Mouse (Mus musculus): ENCODE results near the gene Gm19426. TPM values are rescaled to one million over a fixed set of nuclear protein-coding genes. Genes with fewer than 3 reads are reported as not detected.

The Gm19426 gene
- polyA plus RNA-seq, 1 experiment from 2014 or later = 10.9 TPM

DNA sequence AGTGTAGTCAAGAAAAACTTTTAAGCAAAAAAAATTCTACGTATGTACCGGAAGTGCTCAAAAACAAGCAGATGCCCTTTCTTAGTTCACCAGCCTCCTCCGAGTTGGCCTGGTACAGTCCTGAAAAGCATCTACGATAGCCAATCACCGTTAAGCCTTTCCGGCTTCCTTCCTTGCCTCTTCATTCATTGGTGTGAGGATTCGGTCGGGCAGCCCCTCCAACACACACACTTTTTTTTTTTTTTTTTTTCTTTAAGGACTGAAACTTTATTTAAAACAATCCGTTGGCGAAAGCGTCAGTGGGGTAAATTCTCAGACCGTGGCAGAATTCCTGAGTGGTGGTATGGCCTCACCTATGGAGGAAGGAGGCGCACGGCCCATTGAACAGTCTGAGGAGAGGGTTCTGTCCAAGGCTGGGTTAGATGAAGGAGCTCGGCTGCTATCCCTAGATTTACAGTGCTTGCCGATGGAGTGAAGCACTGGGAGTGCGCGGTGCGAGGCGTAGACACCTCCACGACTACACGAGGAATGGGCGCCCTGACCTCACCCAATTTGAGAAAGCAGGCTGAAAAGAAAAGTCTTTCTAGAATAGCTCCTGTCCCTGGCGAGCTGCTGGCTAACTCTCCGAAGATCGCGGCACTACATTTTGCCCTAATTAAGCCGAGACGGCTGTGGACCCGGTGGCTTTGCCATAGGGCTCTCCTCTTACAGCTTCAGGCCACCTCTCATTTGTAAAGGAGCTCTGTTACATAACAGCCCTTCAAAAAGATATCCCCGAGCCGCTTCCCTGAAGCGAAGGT is 27.7 kb downstream of the Gm19426 start:
- ATAC-seq (ENCODE audit: low FRiP score) = peak; percentile 96
- Histone ChIP-seq H3K9me3 (replicated peaks) (no peaks in the 10 kb centered on the region), H3K36me3 (peaks cover 3% of the 10 kb centered on the region), H3K4me2 (replicated peaks) (peak overlapping the region; percentile 85), H3K4me3 (peak overlapping the region; percentile 94), H3K9ac (peak overlapping the region; percentile 97), H3K27ac (peak overlapping the region; percentile 97), H3K4me1 (peaks cover 12% of the 10 kb centered on the region), H3K27me3 (no peaks in the 10 kb centered on the region)
- under 1% methylated on average over 33 of the region's 33 CpGs for WGBS

DNA sequence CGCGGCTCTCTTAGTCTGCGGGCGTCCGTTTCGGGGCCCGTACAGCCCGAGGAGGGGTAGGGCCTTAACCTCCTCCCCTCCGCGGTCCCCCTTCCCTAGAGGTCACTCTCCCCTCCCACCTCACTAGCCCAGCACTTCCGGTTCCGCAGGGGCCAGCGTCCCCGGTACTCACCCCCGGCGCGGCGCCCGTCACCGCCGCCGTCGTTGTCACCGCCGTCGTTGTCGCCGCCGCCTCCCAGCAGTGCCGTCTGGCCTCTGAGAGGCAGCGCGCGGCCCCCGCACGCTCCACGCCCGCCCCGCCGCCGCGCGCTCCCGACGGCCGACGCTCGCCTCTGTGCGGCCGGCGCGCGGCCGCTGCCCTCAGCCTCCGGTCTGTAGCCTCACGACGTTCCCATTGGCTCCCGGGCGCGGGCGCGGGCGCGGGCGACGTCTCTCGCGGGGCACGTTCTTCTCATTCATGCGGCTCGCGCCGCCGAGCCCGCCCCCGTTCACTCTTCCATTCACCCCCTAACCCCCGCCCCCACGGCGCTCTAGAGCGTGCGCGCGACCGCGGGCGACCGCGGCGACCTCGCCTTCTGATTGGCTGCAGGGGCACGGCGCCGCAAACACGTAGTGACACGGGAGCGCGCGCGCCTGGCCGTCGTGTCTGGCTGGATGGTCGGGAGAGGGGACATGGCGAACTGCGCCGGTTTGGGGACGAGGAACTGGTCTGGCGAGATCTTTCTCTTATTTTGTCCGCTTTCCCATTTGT is 28.5 kb downstream of the Gm19426 start, which contains the start of gene Zdhhc5:
Gene Zdhhc5, minus strand, starts transcription at position 370 of the 751 bp plus-strand sequence.
- peaks cover 10% of the 10 kb centered on the region for H3K36me3 ChIP-seq
- peak within 1 kb of the TSS; percentile 94 for H3K4me3 ChIP-seq
- peak within 1 kb of the TSS; percentile 85 for H3K4me2 ChIP-seq (replicated peaks)
- peaks cover 12% of the 10 kb centered on the region for H3K4me1 ChIP-seq
- H3K27me3 ChIP-seq = no peaks in the 10 kb centered on the region
- peak within 1 kb of the TSS; percentile 97 for H3K27ac ChIP-seq
- peak; percentile 98 for ATAC-seq (ENCODE audit: low FRiP score)
- WGBS = under 1% methylated on average over 82 of the region's 107 CpGs
- H3K9me3 ChIP-seq (replicated peaks) = no peaks in the 10 kb centered on the region
- H3K9ac ChIP-seq = peak within 1 kb of the TSS; percentile 97

DNA sequence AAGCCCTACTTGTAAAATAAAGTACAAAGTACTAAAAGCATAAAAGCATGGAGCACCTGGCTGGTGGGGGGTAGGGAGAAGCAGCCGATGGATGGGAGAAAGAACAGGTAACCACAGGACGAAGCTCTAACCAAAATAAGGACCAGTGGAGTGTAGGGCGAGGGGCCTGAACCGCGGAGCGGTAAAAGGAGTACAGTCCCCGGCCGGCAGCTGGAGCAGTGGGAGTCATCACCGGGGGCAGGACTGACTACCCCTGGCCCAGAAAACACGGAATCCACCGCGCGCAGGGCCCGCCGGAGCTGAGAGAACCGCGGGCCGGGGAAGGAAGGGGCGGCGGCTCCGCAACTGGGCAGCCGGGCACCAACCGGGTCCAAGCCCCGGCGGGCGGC is 29.0 kb downstream of the Gm19426 start:
- ATAC-seq (ENCODE audit: low FRiP score) = peak; percentile 36
- Histone ChIP-seq H3K4me1 (peaks cover 12% of the 10 kb centered on the region), H3K9ac (peak overlapping the region; percentile 97), H3K36me3 (peaks cover 11% of the 10 kb centered on the region), H3K27ac (peak overlapping the region; percentile 97), H3K4me2 (replicated peaks) (peak overlapping the region; percentile 85), H3K27me3 (no peaks in the 10 kb centered on the region), H3K9me3 (replicated peaks) (no peaks in the 10 kb centered on the region), H3K4me3 (peak overlapping the region; percentile 94)
- WGBS = under 1% methylated on average over 23 of the region's 26 CpGs

DNA sequence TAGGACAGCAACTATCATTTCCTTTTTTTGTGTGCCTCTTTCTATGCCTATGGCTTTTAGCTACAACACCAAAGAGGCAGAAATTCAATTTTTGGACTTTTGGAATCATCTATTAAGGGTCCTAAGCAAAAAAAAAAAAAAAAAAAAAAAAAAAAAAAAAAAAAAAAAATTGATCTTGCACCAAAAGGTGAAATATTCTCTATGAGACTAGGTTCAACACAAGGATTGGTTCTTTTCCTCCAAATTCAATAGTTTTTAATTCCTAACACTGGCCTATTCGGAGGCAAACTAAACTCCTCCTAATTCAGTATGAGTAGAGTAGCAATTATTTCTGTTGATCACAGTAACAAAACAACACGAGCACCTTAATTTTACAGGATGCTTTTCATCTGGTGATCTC is 31.6 kb downstream of the Gm19426 start:
- no peak overlapping the region for H3K27ac ChIP-seq
- H3K9me3 ChIP-seq (replicated peaks) = no peaks in the 10 kb centered on the region
- WGBS = 91% methylated on average over 2 of the region's 2 CpGs
- peaks cover 23% of the 10 kb centered on the region for H3K36me3 ChIP-seq
- H3K4me2 ChIP-seq (replicated peaks) = no peak overlapping the region
- H3K4me1 ChIP-seq = peaks cover 16% of the 10 kb centered on the region
- no peak overlapping the region for H3K4me3 ChIP-seq
- ATAC-seq (ENCODE audit: low FRiP score) = no peak
- no peaks in the 10 kb centered on the region for H3K27me3 ChIP-seq
- no peak overlapping the region for H3K9ac ChIP-seq

DNA sequence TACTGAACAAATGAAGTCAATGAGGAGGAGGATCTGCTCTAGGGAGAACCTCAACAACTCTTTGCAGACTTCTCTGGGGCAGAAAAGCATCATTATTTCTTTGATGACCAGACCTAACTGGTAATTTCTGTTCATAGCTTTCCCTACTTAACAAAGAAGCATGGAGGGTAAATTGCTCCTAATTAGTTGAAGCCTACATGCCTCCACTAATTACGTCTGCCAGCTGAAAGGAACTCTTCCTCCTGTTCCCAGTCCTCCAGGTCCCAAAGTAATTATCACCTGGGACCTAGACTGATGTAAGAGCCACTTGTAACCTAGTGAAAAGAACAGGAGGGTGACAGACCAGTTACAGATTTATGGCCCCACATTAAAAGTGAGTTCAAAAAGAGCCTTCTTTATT is 35.9 kb downstream of the Gm19426 start:
- WGBS = 71% methylated on average over 1 of the region's 1 CpGs
- peaks cover 39% of the 10 kb centered on the region for H3K36me3 ChIP-seq
- no peak for ATAC-seq (ENCODE audit: low FRiP score)

DNA sequence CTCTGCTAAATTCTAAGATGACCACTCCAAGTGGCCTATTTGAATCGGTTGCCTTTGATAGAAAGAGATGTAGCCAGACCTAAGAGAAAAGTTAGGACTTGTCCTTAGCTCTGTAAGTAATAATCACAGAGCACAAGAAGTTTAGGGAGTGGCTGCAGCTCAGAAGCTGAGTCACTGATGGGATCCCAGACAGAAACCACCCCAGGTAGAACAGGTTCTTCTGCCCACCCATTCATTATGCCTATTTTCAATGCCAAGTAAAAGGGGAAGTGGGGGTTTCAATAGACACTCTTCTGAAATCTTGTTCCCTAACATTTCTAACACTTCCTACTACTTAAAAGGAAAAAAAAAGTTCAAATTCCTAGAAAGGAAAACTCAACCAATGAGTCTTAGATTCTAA is 38.2 kb downstream of the Gm19426 start:
- Histone ChIP-seq H3K4me3 (no peak overlapping the region), H3K4me2 (replicated peaks) (no peak overlapping the region), H3K9me3 (replicated peaks) (no peaks in the 10 kb centered on the region), H3K4me1 (0 out of 2 replicates have a peak, but pooled peaks cover 3% of the 10 kb centered on the region), H3K27ac (no peak overlapping the region), H3K27me3 (no peaks in the 10 kb centered on the region), H3K9ac (no peak overlapping the region), H3K36me3 (peaks cover 38% of the 10 kb centered on the region)
- WGBS = 87% methylated on average over 1 of the region's 1 CpGs
- no peak for ATAC-seq (ENCODE audit: low FRiP score)

More for the DNA sequence above, 35.9 kb downstream of the Gm19426 start:
- 0 out of 2 replicates have a peak, but pooled peaks cover 3% of the 10 kb centered on the region for H3K4me1 ChIP-seq
- H3K4me3 ChIP-seq = no peak overlapping the region
- no peaks in the 10 kb centered on the region for H3K9me3 ChIP-seq (replicated peaks)
- H3K4me2 ChIP-seq (replicated peaks) = no peak overlapping the region
- H3K27ac ChIP-seq = no peak overlapping the region
- no peaks in the 10 kb centered on the region for H3K27me3 ChIP-seq
- H3K9ac ChIP-seq = no peak overlapping the region

DNA sequence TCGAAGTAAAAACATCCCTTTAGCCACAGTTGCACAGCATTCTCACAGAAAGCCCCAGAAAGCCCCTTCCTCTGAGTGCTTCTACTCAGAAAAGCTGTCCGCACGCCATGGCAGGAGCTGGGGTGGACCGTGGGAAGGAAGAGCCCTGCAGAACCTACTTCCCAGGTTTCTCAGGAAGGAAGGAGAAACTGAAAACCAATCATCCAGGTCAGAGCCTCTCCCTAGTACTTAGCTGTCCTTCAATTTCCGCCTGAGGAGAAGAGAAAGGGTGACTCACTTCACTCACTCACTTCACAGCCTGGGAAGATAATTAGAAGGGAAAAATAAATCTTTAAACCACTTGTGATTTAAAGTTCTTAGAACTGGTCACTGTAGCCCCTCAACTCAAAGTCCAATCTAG is 39.1 kb downstream of the Gm19426 start:
- no peak for ATAC-seq (ENCODE audit: low FRiP score)
- Histone ChIP-seq H3K36me3 (peaks cover 36% of the 10 kb centered on the region), H3K4me1 (0 out of 2 replicates have a peak, but pooled peaks cover 3% of the 10 kb centered on the region), H3K9ac (no peak overlapping the region), H3K27ac (no peak overlapping the region), H3K4me2 (replicated peaks) (no peak overlapping the region), H3K27me3 (no peaks in the 10 kb centered on the region), H3K9me3 (replicated peaks) (no peaks in the 10 kb centered on the region), H3K4me3 (no peak overlapping the region)
- WGBS = 88% methylated on average over 5 of the region's 5 CpGs

DNA sequence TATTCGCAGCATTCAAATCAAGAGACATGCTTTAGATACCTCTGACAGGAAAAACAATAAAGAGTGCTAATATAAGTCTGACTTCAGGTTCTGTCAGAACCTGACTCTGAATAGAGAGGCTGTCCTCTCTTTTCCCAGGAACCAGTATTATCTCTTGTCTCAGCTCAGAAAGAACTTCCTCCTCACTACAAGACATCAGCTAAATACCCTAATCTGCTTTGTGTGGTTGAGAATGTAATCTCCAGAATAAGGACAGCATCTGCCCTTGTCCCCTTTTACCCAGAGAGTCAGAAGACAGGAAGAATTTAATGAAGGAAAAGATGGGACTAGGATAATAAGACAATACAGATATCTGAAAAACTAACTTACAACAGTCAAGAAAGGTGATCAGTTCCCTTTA is 40.0 kb downstream of the Gm19426 start:
- Histone ChIP-seq H3K9ac (no peak overlapping the region), H3K36me3 (peaks cover 39% of the 10 kb centered on the region), H3K4me1 (0 out of 2 replicates have a peak, but pooled peaks cover 3% of the 10 kb centered on the region), H3K4me2 (replicated peaks) (no peak overlapping the region), H3K27ac (no peak overlapping the region), H3K27me3 (no peaks in the 10 kb centered on the region), H3K4me3 (no peak overlapping the region), H3K9me3 (replicated peaks) (no peaks in the 10 kb centered on the region)
- no peak for ATAC-seq (ENCODE audit: low FRiP score)
- 97% methylated on average over 1 of the region's 1 CpGs for WGBS

DNA sequence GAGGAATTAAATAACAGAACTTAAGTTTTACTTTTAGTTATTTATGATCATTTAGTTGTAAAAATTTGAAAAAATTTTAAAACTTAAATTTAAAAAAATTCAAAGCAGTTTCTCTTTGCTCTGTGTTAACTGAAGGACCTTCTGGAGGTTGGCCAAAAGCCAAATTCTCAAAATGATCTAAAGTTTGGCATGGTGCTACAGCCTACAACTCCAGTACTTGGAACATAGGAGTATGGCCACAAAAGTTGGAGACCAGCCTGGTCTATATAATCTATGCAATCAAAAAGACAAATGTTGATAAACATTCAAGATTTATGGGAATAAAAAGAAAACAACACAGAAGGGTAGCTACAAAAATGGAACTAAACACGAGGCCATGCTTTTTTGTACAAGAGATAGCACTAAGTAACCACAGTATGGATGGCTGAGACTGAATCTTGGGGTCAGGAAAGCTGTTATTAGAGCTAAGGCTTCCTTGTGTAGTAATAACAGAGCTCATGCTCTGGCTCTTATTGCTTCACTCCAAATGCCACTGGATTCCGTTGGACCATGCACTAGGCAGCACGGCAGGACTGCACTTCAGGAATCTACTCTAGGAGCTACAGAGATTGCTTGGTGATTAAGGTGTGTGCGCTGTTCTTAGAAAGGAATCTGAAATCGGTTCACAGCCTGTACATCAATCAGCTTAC is 48.3 kb downstream of the Gm19426 start:
- Histone ChIP-seq H3K4me2 (replicated peaks) (no peak overlapping the region), H3K4me3 (no peak overlapping the region), H3K27ac (no peak overlapping the region), H3K27me3 (no peaks in the 10 kb centered on the region), H3K9me3 (replicated peaks) (no peaks in the 10 kb centered on the region), H3K4me1 (no peaks in the 10 kb centered on the region), H3K36me3 (peaks cover 60% of the 10 kb centered on the region), H3K9ac (no peak overlapping the region)
- no peak for ATAC-seq (ENCODE audit: low FRiP score)
- 97% methylated on average over 5 of the region's 5 CpGs for WGBS

MicroRNAs within 50 kb of the gene (microRNA counts, 519-probe panel; counts per million panel counts)
- microRNA mmu-miR-130a = 6,200 counts per million, percentile 97 among the panel's probes with 10 or more counts

Small RNA genes within 50 kb of the gene (microRNA-seq; reads per million reads assigned to microRNA genes)
- gene Mir130a = 34,348 reads per million, percentile 99 among the genes with 10 or more reads in this experiment

Other genes with a start within 250 kb of the Gm19426 start
- 52.8 and 62.7 TPM in 2 replicates for gene Ctnnd1, start 92.9 kb downstream of the Gm19426 start, polyA plus RNA-seq (2016; fragmentation: Nextera tagmentation; extraction: Ambion mirVana)
- gene Btbd18, start 84.6 kb downstream of the Gm19426 start, polyA plus RNA-seq (2016; fragmentation: Nextera tagmentation; extraction: Ambion mirVana) = 0.32 and 0.48 TPM in 2 replicates
- gene Selenoh, start 72.9 kb downstream of the Gm19426 start, polyA plus RNA-seq (2016; fragmentation: Nextera tagmentation; extraction: Ambion mirVana) = 281 and 304 TPM in 2 replicates
- not detected in 2 replicates for gene Gm28635, start 65.6 kb downstream of the Gm19426 start, polyA plus RNA-seq (2016; fragmentation: Nextera tagmentation; extraction: Ambion mirVana)
- gene Med19, start 65.3 kb downstream of the Gm19426 start, polyA plus RNA-seq (2016; fragmentation: Nextera tagmentation; extraction: Ambion mirVana) = 49.3 and 50.0 TPM in 2 replicates
- gene Tmx2, start 64.5 kb downstream of the Gm19426 start, polyA plus RNA-seq (2016; fragmentation: Nextera tagmentation; extraction: Ambion mirVana) = 172 and 181 TPM in 2 replicates
- 30.0 and 33.8 TPM in 2 replicates for gene Zdhhc5, start 28.5 kb downstream of the Gm19426 start, polyA plus RNA-seq (2016; fragmentation: Nextera tagmentation; extraction: Ambion mirVana)
- gene Clp1, start 16.3 kb downstream of the Gm19426 start, polyA plus RNA-seq (2016; fragmentation: Nextera tagmentation; extraction: Ambion mirVana) = 35.0 and 37.0 TPM in 2 replicates
- gene Ypel4, start 9.6 kb downstream of the Gm19426 start, polyA plus RNA-seq (2016; fragmentation: Nextera tagmentation; extraction: Ambion mirVana) = 21.0 and 22.4 TPM in 2 replicates
- gene Serping1, start 31.8 kb upstream of the Gm19426 start, polyA plus RNA-seq (2016; fragmentation: Nextera tagmentation; extraction: Ambion mirVana) = 35.4 and 43.2 TPM in 2 replicates
- gene Ube2l6, start 55.2 kb upstream of the Gm19426 start, polyA plus RNA-seq (2016; fragmentation: Nextera tagmentation; extraction: Ambion mirVana) = 32.9 and 34.0 TPM in 2 replicates
- 0.13 TPM in 1 of 2 replicates, not detected in the other for gene Smtnl1, start 79.0 kb upstream of the Gm19426 start, polyA plus RNA-seq (2016; fragmentation: Nextera tagmentation; extraction: Ambion mirVana)
- gene Timm10, start 83.3 kb upstream of the Gm19426 start, polyA plus RNA-seq (2016; fragmentation: Nextera tagmentation; extraction: Ambion mirVana) = 35.0 and 35.8 TPM in 2 replicates
- 9.1 and 12.0 TPM in 2 replicates for gene Slc43a1, start 95.2 kb upstream of the Gm19426 start, polyA plus RNA-seq (2016; fragmentation: Nextera tagmentation; extraction: Ambion mirVana)
- gene Rtn4rl2, start 143.1 kb upstream of the Gm19426 start, polyA plus RNA-seq (2016; fragmentation: Nextera tagmentation; extraction: Ambion mirVana) = 5.2 and 6.4 TPM in 2 replicates
- gene Slc43a3, start 192.9 kb upstream of the Gm19426 start, polyA plus RNA-seq (2016; fragmentation: Nextera tagmentation; extraction: Ambion mirVana) = 20.7 and 21.2 TPM in 2 replicates
- 0.26 TPM in 1 of 2 replicates, not detected in the other for gene Prg2, start 236.8 kb upstream of the Gm19426 start, polyA plus RNA-seq (2016; fragmentation: Nextera tagmentation; extraction: Ambion mirVana)
- gene Prg3, start 244.6 kb upstream of the Gm19426 start, polyA plus RNA-seq (2016; fragmentation: Nextera tagmentation; extraction: Ambion mirVana) = not detected in 2 replicates